10 mouse cellular contexts compared by ENCODE assay signal in the genomic region with DNA sequence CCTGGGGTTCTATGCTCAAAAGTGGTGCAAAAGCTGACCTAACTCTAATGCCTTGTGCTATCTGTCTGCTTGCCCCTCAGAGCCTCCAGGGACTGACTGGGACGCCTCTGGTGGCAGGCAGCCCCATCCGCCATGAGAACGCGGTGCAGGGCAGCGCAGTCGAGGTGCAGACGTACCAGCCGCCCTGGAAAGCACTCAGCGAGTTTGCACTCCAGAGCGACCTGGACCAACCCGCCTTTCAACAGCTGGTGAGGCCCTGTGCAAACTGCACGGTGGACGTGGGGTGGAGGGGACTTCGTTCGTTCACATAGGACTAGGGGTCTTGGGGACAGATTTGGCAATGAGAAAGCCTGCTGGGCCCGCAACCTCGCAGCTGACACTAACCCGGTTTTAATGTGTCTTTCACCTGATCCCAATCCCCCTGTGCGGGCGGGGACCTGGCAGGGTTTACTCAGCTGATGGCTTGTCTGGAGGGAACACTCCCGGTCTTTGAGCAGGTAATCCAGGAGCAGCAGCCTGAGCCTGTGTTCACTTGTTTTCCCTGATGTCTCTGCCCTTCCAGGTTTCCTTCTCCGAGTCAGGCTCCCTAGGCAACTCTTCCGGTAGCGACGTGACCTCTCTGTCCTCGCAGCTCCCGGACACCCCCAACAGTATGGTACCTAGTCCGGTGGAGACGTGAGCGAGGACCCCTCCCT. TPM values are rescaled to one million over a fixed set of nuclear protein-coding genes. Genes with fewer than 3 reads are reported as not detected.
DNase-seq lines count a peak whose midpoint lies in the region; ATAC-seq lines count a peak whose summit lies in the region.
"Had no signal": no experiment of that assay in that cellular context is flagged by ENCODE, and none has a peak within 500 bp of the region (broad histone marks: within the 10 kb centered on the region; RNA-seq: fewer than 3 reads in every experiment).

No protein-coding gene starts in this region.

- no peak overlapping the region for H3K4me2 ChIP-seq in forebrain, embryonic 14.5 days (ENCODE audit: low read length)

- no peaks in the 10 kb centered on the region for H3K36me3 ChIP-seq in forebrain, embryonic 14.5 days (ENCODE audit: control insufficient read depth, insufficient read depth, low read length)

- peak; percentile 42 for DNase-seq in adrenal gland, adult 2 months
- DNase-seq in adrenal gland, adult 8-10 months, result no peak
- peak; percentile 44 for DNase-seq in right cerebral cortex, postnatal 25 days
- no peak for DNase-seq in right cerebral cortex, postnatal 36 days (ENCODE audit: low spot score in 2 of 2)
- DNase-seq in forebrain, embryonic 14.5 days (ENCODE audit: low spot score), result peak; percentile 19
- DNase-seq in kidney, adult 9 months, result peak; percentile 44

- no peak for ATAC-seq in forebrain, embryonic 14.5 days
- peak; percentile 13; the same call in 1 of the 2 replicates for ATAC-seq in megakaryocyte progenitor cell, adult 5-6 weeks (replicated peaks; ENCODE audit: poor library complexity)
- no peak for ATAC-seq in erythroid progenitor cell, adult 5-6 weeks (replicated peaks; ENCODE audit: low FRiP score, poor library complexity, severe bottlenecking)

- peaks cover 9% of the 10 kb centered on the region for H3K4me1 ChIP-seq in forebrain, embryonic 14.5 days (ENCODE audit: control insufficient read depth, insufficient read depth, low read length)

- no peak overlapping the region for H3K27ac ChIP-seq in forebrain, embryonic 14.5 days (ENCODE audit: low read depth, low read length)
- H3K27ac ChIP-seq: macrophage had no signal

- no peak overlapping the region for H3K9ac ChIP-seq in forebrain, embryonic 14.5 days (ENCODE audit: low read length)

- WGBS in forebrain, embryonic 14.5 days, result 2% methylated on average over 30 of the region's 30 CpGs

- H3K27me3 ChIP-seq in forebrain, embryonic 14.5 days (replicated peaks; ENCODE audit: control insufficient read depth, insufficient read depth, low read length), result peaks cover 90% of the 10 kb centered on the region

- no peak overlapping the region for H3K4me3 ChIP-seq in forebrain, embryonic 14.5 days (ENCODE audit: low read depth, low read length)

- no peaks in the 10 kb centered on the region for H3K9me3 ChIP-seq in forebrain, embryonic 14.5 days (replicated peaks; ENCODE audit: control insufficient read depth, low read length)

RNA-seq across cellular contexts. Expression of gene Isl2, which starts 6.5 kb away (rescaled TPM):
- total RNA-seq in adrenal gland, adult 2 months (2021), result not detected
- not detected in 2 replicates for polyA plus RNA-seq in adrenal gland, adult 2 months (2012; rRNA removed)
- total RNA-seq in adrenal gland, adult 8-10 months (2022), result not detected
- polyA plus RNA-seq in forebrain, embryonic 14.5 days (2014; fragmentation: Nextera tagmentation; extraction: Ambion mirVana), result 0.11 TPM in 1 of 2 replicates, not detected in the other
- total RNA-seq in megakaryocyte progenitor cell, adult 5-6 weeks (2015), result not detected in 2 replicates
- total RNA-seq in megakaryocyte progenitor cell, adult 5-6 weeks (2017), result not detected in 2 replicates
- not detected in 2 replicates for total RNA-seq in erythroid progenitor cell, adult 5-6 weeks (2015; ENCODE audit: low replicate concordance)
- total RNA-seq in erythroid progenitor cell, adult 5-6 weeks (2017; ENCODE audit: low replicate concordance), result not detected in 2 replicates
- polyA plus RNA-seq: cortical plate, adult 2 months; macrophage had no signal

RNA-seq across cellular contexts. Expression of gene Etfa, which starts 33.0 kb away (rescaled TPM):
- total RNA-seq in adrenal gland, adult 2 months (2021), result 100 to 1,000 TPM; 394 to 566 TPM
- polyA plus RNA-seq in adrenal gland, adult 2 months (2012; rRNA removed), result 82.0 and 95.3 TPM in 2 replicates
- 100 to 1,000 TPM; 214 to 386 (median 325) TPM for total RNA-seq in adrenal gland, adult 8-10 months (2022)
- 98.5 and 111 TPM in 2 replicates for polyA plus RNA-seq in forebrain, embryonic 14.5 days (2014; fragmentation: Nextera tagmentation; extraction: Ambion mirVana)
- total RNA-seq in megakaryocyte progenitor cell, adult 5-6 weeks (2015), result 151 and 155 TPM in 2 replicates
- 58.1 and 83.2 TPM in 2 replicates for total RNA-seq in megakaryocyte progenitor cell, adult 5-6 weeks (2017)
- 54.1 and 61.6 TPM in 2 replicates for total RNA-seq in erythroid progenitor cell, adult 5-6 weeks (2015; ENCODE audit: low replicate concordance)
- 40.6 and 62.4 TPM in 2 replicates for total RNA-seq in erythroid progenitor cell, adult 5-6 weeks (2017; ENCODE audit: low replicate concordance)

Comparison
In these comparisons a context has a peak if more than half of its experiments do, and no peak if none do; other contexts are left out.
1. DNase-seq: peak in adrenal gland, adult 2 months (single experiment), right cerebral cortex, postnatal 25 days (single experiment), forebrain, embryonic 14.5 days (single experiment) and kidney, adult 9 months (single experiment); none in adrenal gland, adult 8-10 months (single experiment) and right cerebral cortex, postnatal 36 days (0 of 2).